Mouse (Mus musculus) hindbrain, embryonic 14.5 days (tissue): ENCODE results near the gene Slc8a3. TPM values are rescaled to one million over a fixed set of nuclear protein-coding genes. Genes with fewer than 3 reads are reported as not detected.

Experiments used
- microRNA-seq: library from miRNA; unstranded; fragments of <30 nt; microRNA quantifications from one replicate; pipeline ENCODE4, GENCODE M21; 2016
- polyA plus RNA-seq: library from polyadenylated mRNA; unstranded; fragments of >200 nt; fragmentation: Nextera tagmentation; extraction: Ambion mirVana; gene quantifications from 2 replicates; pipeline ENCODE4 v1.2.1, GENCODE M21; 2014

The Slc8a3 gene
- polyA plus RNA-seq, 1 experiment from 2014 or later: 12.1 TPM

Small RNA genes within 50 kb of the gene (microRNA-seq; reads per million reads assigned to microRNA genes)
- gene Mir3067: 10.7 reads per million, percentile 30 among the genes with 10 or more reads in this experiment

Other genes starting within 250 kb of the Slc8a3 start
- 0.37 and 0.58 TPM in 2 replicates for gene Gm4787, start 46.3 kb upstream of the Slc8a3 start, polyA plus RNA-seq
- 0.27 and 0.41 TPM in 2 replicates for gene Adam4, start 88.8 kb upstream of the Slc8a3 start, polyA plus RNA-seq
- 117 and 136 TPM in 2 replicates for gene Cox16, start 151.9 kb upstream of the Slc8a3 start, polyA plus RNA-seq
- 41.7 and 42.0 TPM in 2 replicates for gene Gm20498, start 199.7 kb upstream of the Slc8a3 start, polyA plus RNA-seq
- 32.0 and 37.6 TPM in 2 replicates for gene Synj2bp, start 199.7 kb upstream of the Slc8a3 start, polyA plus RNA-seq
- gene Adam21, start 235.3 kb upstream of the Slc8a3 start, polyA plus RNA-seq: 0.90 and 1.1 TPM in 2 replicates